Mouse (Mus musculus) frontal cortex, postnatal 36 days (tissue): ENCODE data around the gene Med24.
"Not testable (repeated sequence)": the region's sequence is repeated elsewhere in the genome, so short reads cannot be mapped to it uniquely, and the experiment has no call there.

ENCODE experiments used
- DNase-seq, 2 experiments: peaks; one replicate each; pipeline ENCODE4 v3.0.0; 2022; ENCODE audit warnings: low spot score in 2 of 2

The Med24 gene

GRCm38 (mm10) chr11:98720756-98721155, 8.5 kb downstream of the Med24 start:
- no peak for DNase-seq

GRCm38 (mm10) chr11:98717904-98718303, 11.3 kb downstream of the Med24 start:
- peak; percentile 86 to 89 for DNase-seq

- no peak for DNase-seq
Measured at GRCm38 (mm10) chr11:98715946-98716345, 13.3 kb downstream of the Med24 start.

GRCm38 (mm10) chr11:98713703-98714102, 15.5 kb downstream of the Med24 start:
- no peak for DNase-seq

GRCm38 (mm10) chr11:98712009-98712408, 17.2 kb downstream of the Med24 start:
- DNase-seq, result not testable (repeated sequence)

GRCm38 (mm10) chr11:98711046-98711434, 18.2 kb downstream of the Med24 start:
- no peak for DNase-seq

- DNase-seq, result peak; percentile 68 to 73
Measured at GRCm38 (mm10) chr11:98710416-98711045, 18.7 kb downstream of the Med24 start.

- peak; percentile 29 to 38 for DNase-seq
Measured at GRCm38 (mm10) chr11:98709001-98709741, 20.1 kb downstream of the Med24 start.

GRCm38 (mm10) chr11:98708282-98708956, 20.8 kb downstream of the Med24 start:
- no peak for DNase-seq

GRCm38 (mm10) chr11:98707401-98708281, 21.6 kb downstream of the Med24 start:
- DNase-seq, result no peak

- DNase-seq, result no peak
Measured at GRCm38 (mm10) chr11:98705021-98705420, 24.2 kb downstream of the Med24 start.

- no peak for DNase-seq
Measured at GRCm38 (mm10) chr11:98702323-98702722, 26.9 kb downstream of the Med24 start.

GRCm38 (mm10) chr11:98701213-98701670, 28.0 kb downstream of the Med24 start, which contains the start of gene Csf3:
Gene Csf3, plus strand, starts transcription at chr11:98701263.
- DNase-seq, result no peak

- peak; percentile 67 to 84 for DNase-seq
Measured at GRCm38 (mm10) chr11:98699911-98700310, 29.3 kb downstream of the Med24 start.

GRCm38 (mm10) chr11:98698849-98699640, 30.2 kb downstream of the Med24 start:
- DNase-seq, result no peak

- no peak for DNase-seq
Measured at GRCm38 (mm10) chr11:98697225-98697624, 32.0 kb downstream of the Med24 start.

GRCm38 (mm10) chr11:98696454-98697216, 32.6 kb downstream of the Med24 start:
- DNase-seq, result no peak

GRCm38 (mm10) chr11:98695408-98695807, 33.8 kb downstream of the Med24 start:
- no peak for DNase-seq

GRCm38 (mm10) chr11:98694301-98694700, 34.9 kb downstream of the Med24 start:
- no peak for DNase-seq

- DNase-seq, result no peak
Measured at GRCm38 (mm10) chr11:98693746-98694145, 35.5 kb downstream of the Med24 start.
